Mouse (Mus musculus): ENCODE data around the gene Iqcb1. TPM values are rescaled to one million over a fixed set of nuclear protein-coding genes. Genes with fewer than 3 reads are reported as not detected.

The Iqcb1 gene
- total and polyA plus RNA-seq, 3 experiments, result 41.0 to 47.7 (median 46.4) TPM

DNA sequence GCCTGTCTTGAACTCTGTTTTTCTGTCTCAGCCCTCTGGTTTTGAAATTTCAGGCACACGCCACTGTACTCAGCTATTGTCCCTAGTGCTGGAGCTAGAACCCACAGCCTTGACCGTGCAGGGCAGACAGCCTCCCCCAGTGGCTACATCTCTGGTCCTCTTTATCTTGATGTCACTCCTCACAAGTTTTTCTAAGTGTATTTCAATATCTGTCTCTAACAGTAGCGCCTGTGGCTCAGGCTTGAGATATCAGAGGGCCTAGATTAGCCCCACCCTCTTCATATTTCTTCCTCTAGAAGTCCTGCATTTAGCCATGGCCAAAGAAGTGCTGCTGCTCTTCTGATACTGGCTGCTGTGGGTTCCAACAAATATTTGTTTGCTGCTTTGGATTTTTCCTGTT lies 62.4 kb downstream of the Iqcb1 start:
- in situ Hi-C loops (cut with MboI; ENCODE audit: low pct_ligation_motif_present, low pct_unique_long_range_greater_than_20kb, low sequenced_read_pairs) (no loop called here), dilution Hi-C loops (cut with MboI; ENCODE audit: extremely low pct_ligation_motif_present, extremely low pct_unique_long_range_greater_than_20kb, low sequenced_read_pairs) (no loop called here)
- TF ChIP-seq CHD1 (IDR thresholded peaks at IDR 0.05; ENCODE audit: low read depth, low read length) (no peak), E2F4 (IDR thresholded peaks at IDR 0.05; ENCODE audit: insufficient replicate concordance, low read depth, low read length) (no peak), JUND (conservative IDR thresholded peaks at IDR 0.05; ENCODE audit: low read depth, low read length) (no peak)
- H3K4me2 ChIP-seq (ENCODE audit: insufficient read depth, low read depth, poor library complexity, severe bottlenecking), result no peak overlapping the region
- H3K4me1 ChIP-seq (ENCODE audit: control insufficient read depth in 1 of 2, insufficient read depth in 2 of 2), result peaks cover 0 to under 1% of the 10 kb centered on the region in 2 experiments; a peak in 1 of 4 replicates
- no peaks in the 10 kb centered on the region for H3K27me3 ChIP-seq (replicated peaks)
- H3K4me3 ChIP-seq (replicated peaks in 1 of 3; ENCODE audit: low read depth in 2 of 3, low read length in 2 of 3, poor library complexity in 1 of 3), result no peak overlapping the region
- H3K27ac ChIP-seq (ENCODE audit: insufficient read depth, low read depth), result no peak overlapping the region
- H3K9ac ChIP-seq (ENCODE audit: insufficient read depth, low read depth), result no peak overlapping the region
- no peak for DNase-seq (ENCODE audit: extremely low read depth)
- H3K9me3 ChIP-seq (replicated peaks; ENCODE audit: low read length), result no peaks in the 10 kb centered on the region
- peaks cover 71 to 93% of the 10 kb centered on the region in 2 experiments for H3K36me3 ChIP-seq (replicated peaks in 1 of 2; ENCODE audit: control insufficient read depth in 1 of 2, insufficient read depth in 1 of 2, low read length in 1 of 2)
- no peaks in the 10 kb centered on the region for H3K79me2 ChIP-seq (replicated peaks; ENCODE audit: control insufficient read depth, extremely low read depth, insufficient read depth, poor library complexity, severe bottlenecking)

DNA sequence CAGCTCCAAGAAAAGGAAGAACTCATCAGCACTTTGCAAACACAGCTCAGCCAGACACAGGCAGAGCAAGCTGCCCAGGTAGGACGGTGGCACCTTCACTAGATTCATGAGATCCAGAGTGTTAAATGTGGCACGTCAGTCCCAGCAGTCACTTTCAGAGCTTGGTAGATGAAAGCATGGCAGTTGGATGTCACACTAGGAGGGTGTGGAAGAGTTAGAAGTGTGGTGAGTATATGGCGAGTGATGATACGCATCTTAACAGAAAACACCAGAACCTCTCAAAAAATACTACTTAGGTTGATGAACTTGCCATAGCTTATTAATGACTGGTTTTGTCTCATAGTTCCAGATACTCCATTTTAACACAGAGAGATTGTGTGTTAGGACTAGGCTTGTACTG lies 63.2 kb downstream of the Iqcb1 start:
- no peak overlapping the region for H3K4me2 ChIP-seq (ENCODE audit: insufficient read depth, low read depth, poor library complexity, severe bottlenecking)
- in situ Hi-C loops (cut with MboI; ENCODE audit: low pct_ligation_motif_present, low pct_unique_long_range_greater_than_20kb, low sequenced_read_pairs), result no loop called here
- H3K36me3 ChIP-seq (replicated peaks in 1 of 2; ENCODE audit: control insufficient read depth in 1 of 2, insufficient read depth in 1 of 2, low read length in 1 of 2), result peaks cover 69 to 93% of the 10 kb centered on the region in 2 experiments
- no peaks in the 10 kb centered on the region for H3K4me1 ChIP-seq (ENCODE audit: control insufficient read depth in 1 of 2, insufficient read depth in 2 of 2)
- dilution Hi-C loops (cut with MboI; ENCODE audit: extremely low pct_ligation_motif_present, extremely low pct_unique_long_range_greater_than_20kb, low sequenced_read_pairs), result no loop called here
- no peaks in the 10 kb centered on the region for H3K79me2 ChIP-seq (replicated peaks; ENCODE audit: control insufficient read depth, extremely low read depth, insufficient read depth, poor library complexity, severe bottlenecking)
- no peaks in the 10 kb centered on the region for H3K9me3 ChIP-seq (replicated peaks; ENCODE audit: low read length)
- H3K4me3 ChIP-seq (replicated peaks in 1 of 3; ENCODE audit: low read depth in 2 of 3, low read length in 2 of 3, poor library complexity in 1 of 3), result no peak overlapping the region
- H3K27ac ChIP-seq (ENCODE audit: insufficient read depth, low read depth), result no peak overlapping the region
- no peak overlapping the region for H3K9ac ChIP-seq (ENCODE audit: insufficient read depth, low read depth)
- no peak for DNase-seq (ENCODE audit: extremely low read depth)
- TF ChIP-seq PAX5 (IDR thresholded peaks at IDR 0.05; ENCODE audit: low read length) (no peak), USF1 (IDR thresholded peaks at IDR 0.05; ENCODE audit: low read depth, low read length) (no peak), JUND (conservative IDR thresholded peaks at IDR 0.05; ENCODE audit: low read depth, low read length) (no peak), POLR2AphosphoS2 (IDR thresholded peaks at IDR 0.05; ENCODE audit: low read depth, low read length) (no peak), SIN3A (IDR thresholded peaks at IDR 0.05; ENCODE audit: low read length) (no peak), EP300 (IDR thresholded peaks at IDR 0.05; ENCODE audit: low read length) (no peak), ZC3H11A (IDR thresholded peaks at IDR 0.05; ENCODE audit: low read depth, low read length) (no peak), ETS1 (conservative IDR thresholded peaks at IDR 0.05; ENCODE audit: low read depth, low read length) (no peak), MAX (IDR thresholded peaks at IDR 0.05; ENCODE audit: low read length) (no peak), NRF1 (IDR thresholded peaks at IDR 0.05; ENCODE audit: low read depth, low read length) (no peak), MEF2A (IDR thresholded peaks at IDR 0.05; ENCODE audit: borderline replicate concordance, low read depth, low read length) (no peak), USF2 (conservative IDR thresholded peaks at IDR 0.05; ENCODE audit: low read depth, low read length) (no peak)
- no peaks in the 10 kb centered on the region for H3K27me3 ChIP-seq (replicated peaks)

DNA sequence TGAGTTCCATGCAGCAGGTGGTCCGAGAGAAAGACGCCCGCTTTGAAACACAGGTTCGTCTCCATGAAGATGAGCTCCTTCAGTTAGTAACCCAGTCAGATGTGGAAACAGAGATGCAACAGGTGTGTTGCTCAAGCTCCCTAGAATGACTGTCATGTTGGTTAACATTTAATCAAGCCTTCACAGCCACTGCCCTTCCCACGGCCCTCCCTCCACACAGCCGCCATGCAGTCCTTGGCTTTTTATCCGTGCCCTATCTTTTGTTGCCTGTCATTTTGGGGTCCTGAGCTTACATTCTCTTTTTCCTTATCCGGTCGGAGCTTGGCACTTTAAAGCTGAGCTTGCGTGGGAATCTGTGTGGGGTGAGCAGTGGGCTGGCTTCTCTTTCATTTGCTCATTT lies 65.1 kb downstream of the Iqcb1 start:
- dilution Hi-C loops (cut with MboI; ENCODE audit: extremely low pct_ligation_motif_present, extremely low pct_unique_long_range_greater_than_20kb, low sequenced_read_pairs) (no loop called here), in situ Hi-C loops (cut with MboI; ENCODE audit: low pct_ligation_motif_present, low pct_unique_long_range_greater_than_20kb, low sequenced_read_pairs) (no loop called here)
- TF ChIP-seq NRF1 (IDR thresholded peaks at IDR 0.05; ENCODE audit: low read depth, low read length), result no peak
- no peak overlapping the region for H3K27ac ChIP-seq (ENCODE audit: insufficient read depth, low read depth)
- H3K9ac ChIP-seq (ENCODE audit: insufficient read depth, low read depth), result no peak overlapping the region
- H3K27me3 ChIP-seq (replicated peaks), result no peaks in the 10 kb centered on the region
- H3K9me3 ChIP-seq (replicated peaks; ENCODE audit: low read length), result no peaks in the 10 kb centered on the region
- H3K36me3 ChIP-seq (replicated peaks in 1 of 2; ENCODE audit: control insufficient read depth in 1 of 2, insufficient read depth in 1 of 2, low read length in 1 of 2), result peaks cover 74 to 93% of the 10 kb centered on the region in 2 experiments
- no peak for DNase-seq (ENCODE audit: extremely low read depth)
- no peaks in the 10 kb centered on the region for H3K4me1 ChIP-seq (ENCODE audit: control insufficient read depth in 1 of 2, insufficient read depth in 2 of 2)
- H3K79me2 ChIP-seq (replicated peaks; ENCODE audit: control insufficient read depth, extremely low read depth, insufficient read depth, poor library complexity, severe bottlenecking), result no peaks in the 10 kb centered on the region
- H3K4me2 ChIP-seq (ENCODE audit: insufficient read depth, low read depth, poor library complexity, severe bottlenecking), result no peak overlapping the region
- no peak overlapping the region for H3K4me3 ChIP-seq (replicated peaks in 1 of 3; ENCODE audit: low read depth in 2 of 3, low read length in 2 of 3, poor library complexity in 1 of 3)

Measured in CH12.LX (cell line).